Mouse (Mus musculus): Measurements from ENCODE around the gene Srd5a2.

Gene Srd5a2

DNA sequence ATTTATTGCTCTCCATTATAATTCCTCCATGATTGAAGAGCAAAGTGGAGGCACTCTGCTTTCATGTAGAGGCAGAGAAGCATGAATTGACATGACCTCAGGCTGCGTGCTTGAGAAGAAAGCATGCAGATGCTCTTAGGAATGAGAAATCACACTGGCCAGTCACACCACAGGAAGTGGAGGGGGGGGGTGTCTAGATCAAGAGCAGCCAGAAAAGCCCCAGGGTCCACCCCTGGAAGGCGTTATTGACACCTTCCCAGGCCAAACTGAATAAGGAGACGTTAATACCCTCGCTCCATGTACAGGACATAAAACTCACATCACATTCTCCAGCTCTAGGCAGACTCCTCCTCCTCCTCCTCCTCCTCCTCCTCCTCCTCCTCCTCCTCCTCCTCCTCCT lies 63.2 kb downstream of the Srd5a2 start:
- DNase-seq (ENCODE audit: low spot score) = no peak

DNA sequence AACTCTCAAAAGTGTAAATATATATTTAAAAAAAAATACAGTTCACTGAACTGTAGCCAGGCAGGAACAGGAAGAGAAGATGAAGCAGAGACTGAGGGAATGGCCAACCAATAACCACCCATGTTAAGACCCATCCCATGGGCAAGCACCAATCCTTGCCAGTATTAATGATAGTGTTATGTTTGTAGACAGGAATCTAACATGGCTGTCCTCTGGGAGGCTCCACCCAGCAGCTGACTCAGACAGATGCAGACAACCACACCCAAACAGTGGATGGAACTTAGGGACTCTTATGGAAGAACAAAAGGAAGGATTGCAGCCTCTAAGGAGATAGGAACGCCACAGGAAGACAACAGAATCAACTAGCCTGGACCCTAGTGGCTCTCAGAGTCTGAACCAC lies 64.8 kb downstream of the Srd5a2 start:
- no peak for DNase-seq (ENCODE audit: low spot score)

DNA sequence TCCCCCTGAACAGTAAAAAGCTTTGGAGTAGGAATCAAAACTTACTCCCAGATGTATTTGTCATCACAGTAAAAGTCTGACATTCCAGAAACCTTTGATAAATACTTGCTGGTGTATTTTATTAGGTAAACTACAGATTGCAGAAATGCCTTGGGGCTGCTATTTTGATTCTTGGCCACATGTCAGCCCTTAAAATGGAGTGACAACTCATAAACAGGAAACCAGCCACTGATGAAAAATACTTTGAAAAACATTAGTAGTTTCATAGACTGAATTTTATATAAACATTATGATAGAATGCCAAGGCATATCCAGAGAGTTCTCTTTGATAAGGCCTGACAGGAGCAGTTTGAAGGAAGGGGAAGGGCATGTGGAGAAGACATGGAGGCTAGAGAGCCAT lies 71.7 kb downstream of the Srd5a2 start:
- DNase-seq (ENCODE audit: low spot score) = no peak

DNA sequence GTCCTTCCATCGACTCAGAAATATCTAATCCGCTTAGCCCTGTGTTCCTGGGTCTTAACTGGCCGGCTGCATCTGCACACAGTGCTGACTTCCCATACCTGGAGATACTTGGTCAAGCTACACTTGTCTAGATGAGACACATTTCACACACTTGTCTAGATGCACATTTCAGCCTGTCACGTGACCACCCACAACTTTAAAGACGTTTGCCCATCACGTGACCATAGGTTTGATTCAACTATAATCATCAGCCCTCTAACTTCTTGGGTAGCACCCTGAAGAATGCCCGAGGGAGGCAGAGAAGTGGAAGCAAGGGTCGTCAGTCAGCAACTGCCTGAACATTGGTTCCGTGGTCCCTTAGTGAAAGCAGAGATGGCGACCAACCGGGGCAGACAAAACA lies 75.1 kb downstream of the Srd5a2 start:
- DNase-seq (ENCODE audit: low spot score) = no peak

DNA sequence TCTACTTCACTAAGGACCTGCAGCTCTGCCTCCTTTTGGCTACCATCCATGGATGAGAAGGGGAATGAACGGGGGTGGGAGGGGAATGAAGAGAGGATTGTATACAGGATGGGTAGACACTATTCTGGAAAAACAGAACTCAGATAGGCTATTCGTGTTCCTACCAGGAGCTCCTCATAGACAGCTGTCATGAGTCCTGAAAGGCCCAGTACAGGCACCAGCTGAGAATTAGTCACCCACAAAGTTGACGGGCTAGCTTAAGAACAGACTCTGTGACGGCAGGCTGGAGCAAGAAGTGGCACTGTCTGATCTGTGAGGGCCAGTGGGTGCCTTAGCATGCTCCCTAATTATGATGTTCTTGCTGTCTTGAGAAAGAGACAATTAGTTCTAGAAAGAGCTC lies 76.4 kb downstream of the Srd5a2 start:
- DNase-seq (ENCODE audit: low spot score) = no peak

DNA sequence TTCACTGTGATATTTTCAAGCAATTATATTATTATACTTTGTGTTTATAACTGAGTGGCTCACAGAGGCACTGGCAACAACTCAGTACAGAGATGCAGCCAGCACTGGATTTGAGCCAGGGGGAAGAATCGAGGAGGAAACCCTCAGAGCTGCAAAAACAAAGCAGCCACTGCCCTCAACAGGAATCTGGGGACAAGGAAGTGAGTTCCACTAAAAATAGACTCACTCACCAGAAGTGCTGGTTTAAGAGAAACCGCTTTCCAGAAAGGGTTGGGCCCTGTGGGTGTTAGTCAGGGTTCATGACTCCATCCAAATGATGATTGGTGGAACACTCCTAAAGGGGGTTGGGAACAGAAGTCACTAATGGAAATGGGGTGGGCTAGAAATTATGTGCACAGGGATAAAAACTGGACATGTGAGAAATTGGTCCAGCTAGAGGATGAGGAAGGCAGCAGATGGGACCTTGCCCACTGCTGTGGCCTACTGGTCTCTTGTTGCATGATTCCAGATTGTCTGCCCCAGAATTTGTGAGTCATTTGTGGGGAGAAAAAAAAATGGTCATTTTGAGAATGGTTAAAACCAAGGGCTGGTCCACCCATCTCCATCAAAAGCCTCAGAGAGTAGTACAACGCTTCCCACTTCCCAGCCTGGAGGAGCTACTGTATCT lies 77.2 kb downstream of the Srd5a2 start:
- DNase-seq (ENCODE audit: low spot score) = no peak
